Mouse (Mus musculus) left cerebral cortex, adult 2 months (tissue): ENCODE data around the gene Trp53. TPM values are rescaled to one million over a fixed set of nuclear protein-coding genes. Genes with fewer than 3 reads are reported as not detected.

Source experiments
- DNase-seq, 2 experiments: peaks; one replicate each; pipeline ENCODE4 v3.0.0; 2021 to 2022; ENCODE audit warnings: low spot score in 2 of 2, mixed read lengths in 1 of 2; ENCODE audit errors: extremely low spot score in 1 of 2
- H3K27ac ChIP-seq: fragments of 200-600 bp; 2 replicates; pipeline ENCODE4 v1.8.1; 2022
- H3K4me3 ChIP-seq: fragments of 200-600 bp; 2 replicates; pipeline ENCODE4 v1.8.1; 2022
- CTCF ChIP-seq: fragments of 200-600 bp; IDR thresholded peaks from 2 replicates; pipeline ENCODE4 v1.8.1; 2022; ENCODE audit warnings: antibody characterized with exemption, mild to moderate bottlenecking, moderate library complexity
- intact Hi-C: fragments of 180-260 bp; cut with DNase I; formaldehyde crosslinking; loops from one replicate; pipeline ENCODE4 v1.15.1; 2025
- total RNA-seq, 2 experiments: library from RNA; stranded (reverse); gene quantifications; 2 replicates each; pipeline ENCODE4 v1.2.3; 2021

Trp53 gene
- total RNA-seq, 2 experiments from 2014 or later = 23.7 TPM

GRCm38 (mm10) chr11:69565131-69565530, 15.0 kb upstream of the Trp53 start:
- H3K4me3 ChIP-seq = no peak overlapping the region
- intact Hi-C loops = no loop called here
- DNase-seq = no peak
- peak overlapping the region; percentile 13; the same call in 1 of the 2 replicates for H3K27ac ChIP-seq
- no peak for TF ChIP-seq CTCF

GRCm38 (mm10) chr11:69575220-69575619, 4.9 kb upstream of the Trp53 start:
- DNase-seq = no peak
- peak; percentile 46 for TF ChIP-seq CTCF
- intact Hi-C loops = loop anchor here (5.0 kb wide), 1 partner anchor 33 kb away; no protein-coding TSS in a partner anchor
- no peak overlapping the region for H3K4me3 ChIP-seq
- no peak overlapping the region for H3K27ac ChIP-seq

GRCm38 (mm10) chr11:69576307-69576706, 3.9 kb upstream of the Trp53 start:
- no peak for TF ChIP-seq CTCF
- Histone ChIP-seq H3K27ac (no peak overlapping the region), H3K4me3 (no peak overlapping the region)
- no peak for DNase-seq
- intact Hi-C loops = loop anchor here (5.0 kb wide), 1 partner anchor 34 kb away; no protein-coding TSS in a partner anchor

- no peak for DNase-seq
- Histone ChIP-seq H3K4me3 (peak overlapping the region; percentile 83), H3K27ac (peak overlapping the region; percentile 80)
- intact Hi-C loops = loop anchor here (5.0 kb wide), 1 partner anchor 36 kb away; no protein-coding TSS in a partner anchor
- no peak for TF ChIP-seq CTCF
These were observed 1.9 kb upstream of the Trp53 start for GRCm38 (mm10) chr11:69578301-69578700.

GRCm38 (mm10) chr11:69579128-69580017, 786 bp upstream of the Trp53 start:
- peak; percentile 96 to 98 for DNase-seq
- Histone ChIP-seq H3K4me3 (peak overlapping the region; percentile 91), H3K27ac (peak overlapping the region; percentile 97)
- intact Hi-C loops = loop anchor here (1.0 to 5.0 kb wide), 3 partner anchors 35 to 162 kb away; no protein-coding TSS in a partner anchor
- TF ChIP-seq CTCF = peak; percentile 100

GRCm38 (mm10) chr11:69580572-69581146, 500 bp downstream of the Trp53 start:
- no peak for DNase-seq
- intact Hi-C loops = loop anchor here (1.0 to 5.0 kb wide), 2 partner anchors 25 to 163 kb away; partner anchors contain the start of gene Atp1b2

GRCm38 (mm10) chr11:69581147-69581688, 1.1 kb downstream of the Trp53 start:
- DNase-seq = peak; percentile 87 to 89
- no peak for TF ChIP-seq CTCF
- Histone ChIP-seq H3K27ac (peak overlapping the region; percentile 97), H3K4me3 (peak overlapping the region; percentile 91)
- intact Hi-C loops = loop anchor here (1.0 to 5.0 kb wide), 2 partner anchors 24 to 164 kb away; partner anchors contain the start of gene Atp1b2

More at GRCm38 (mm10) chr11:69580572-69581146, 500 bp downstream of the Trp53 start:
- Histone ChIP-seq H3K27ac (peak overlapping the region; percentile 97), H3K4me3 (peak overlapping the region; percentile 91)
- TF ChIP-seq CTCF = no peak

- TF ChIP-seq CTCF = no peak
- intact Hi-C loops = loop anchor here (1.0 to 5.0 kb wide), 2 partner anchors 23 to 165 kb away; partner anchors contain the start of gene Atp1b2
- peak overlapping the region; percentile 91 for H3K4me3 ChIP-seq
- peak overlapping the region; percentile 97 for H3K27ac ChIP-seq
- DNase-seq = no peak
These were observed 1.7 kb downstream of the Trp53 start for GRCm38 (mm10) chr11:69581814-69582213.

GRCm38 (mm10) chr11:69582230-69582805, 2.2 kb downstream of the Trp53 start:
- H3K4me3 ChIP-seq = peak overlapping the region; percentile 91
- DNase-seq = no peak
- H3K27ac ChIP-seq = no peak overlapping the region; the same call in 1 of the 2 replicates
- intact Hi-C loops = loop anchor here (5.0 kb wide), 1 partner anchor 165 kb away; no protein-coding TSS in a partner anchor
- no peak for TF ChIP-seq CTCF

GRCm38 (mm10) chr11:69584008-69584407, 3.8 kb downstream of the Trp53 start:
- intact Hi-C loops = loop anchor here (5.0 kb wide), 1 partner anchor 167 kb away; no protein-coding TSS in a partner anchor
- TF ChIP-seq CTCF = no peak
- no peak for DNase-seq
- Histone ChIP-seq H3K4me3 (no peak overlapping the region), H3K27ac (no peak overlapping the region)

- DNase-seq = no peak
- intact Hi-C loops = loop anchor here (5.0 kb wide), 1 partner anchor 168 kb away; no protein-coding TSS in a partner anchor
- no peak for TF ChIP-seq CTCF
- no peak overlapping the region for H3K4me3 ChIP-seq
- H3K27ac ChIP-seq = no peak overlapping the region
These were observed 4.8 kb downstream of the Trp53 start for GRCm38 (mm10) chr11:69584937-69585336.
